In genomic region chr3:121483266-121484161, GRCm38 (mm10) we compare ENCODE assay signal across 13 mouse cellular contexts. TPM values are rescaled to one million over a fixed set of nuclear protein-coding genes. Genes with fewer than 3 reads are reported as not detected.
DNase-seq lines count a peak whose midpoint lies in the region; ATAC-seq lines count a peak whose summit lies in the region.
"Had no signal": no experiment of that assay in that cellular context is flagged by ENCODE, and none has a peak within 500 bp of the region (broad histone marks: within the 10 kb centered on the region; RNA-seq: fewer than 3 reads in every experiment).

No protein-coding gene starts in this region.

- H3K27ac ChIP-seq in lung, embryonic 15.5 days, result no peak overlapping the region
- peak overlapping the region; percentile 12 for H3K27ac ChIP-seq in hindbrain, embryonic 11.5 days (ENCODE audit: low read depth, low read length)
- no peak overlapping the region for H3K27ac ChIP-seq in midbrain, embryonic 16.5 days (ENCODE audit: low read length)
- H3K27ac ChIP-seq: stomach, embryonic 15.5 days had no signal

- no peaks in the 10 kb centered on the region for H3K9me3 ChIP-seq in lung, embryonic 15.5 days
- H3K9me3 ChIP-seq in hindbrain, embryonic 11.5 days (ENCODE audit: control insufficient read depth, low read length), result no peaks in the 10 kb centered on the region
- H3K9me3 ChIP-seq in midbrain, embryonic 16.5 days (replicated peaks; ENCODE audit: control insufficient read depth, low read length, poor library complexity, severe bottlenecking), result no peaks in the 10 kb centered on the region
- H3K9me3 ChIP-seq: stomach, embryonic 15.5 days had no signal

- H3K9ac ChIP-seq in lung, embryonic 15.5 days, result no peak overlapping the region
- H3K9ac ChIP-seq in hindbrain, embryonic 11.5 days (ENCODE audit: low read depth, low read length), result no peak overlapping the region
- H3K9ac ChIP-seq in midbrain, embryonic 16.5 days (ENCODE audit: low read depth, low read length), result 0 out of 2 replicates have a peak overlapping the region, but pooled peaks have one; percentile 8
- H3K9ac ChIP-seq: stomach, embryonic 15.5 days had no signal

- H3K4me2 ChIP-seq in lung, embryonic 15.5 days, result no peak overlapping the region; the same call in 1 of the 2 replicates
- no peak overlapping the region for H3K4me2 ChIP-seq in hindbrain, embryonic 11.5 days (replicated peaks; ENCODE audit: low read depth, low read length)
- peak overlapping the region; percentile 20; the same call in 1 of the 2 replicates for H3K4me2 ChIP-seq in midbrain, embryonic 16.5 days (ENCODE audit: low read length)
- H3K4me2 ChIP-seq: stomach, embryonic 15.5 days had no signal

- H3K27me3 ChIP-seq in lung, embryonic 15.5 days, result 0 out of 2 replicates have a peak, but pooled peaks cover 6% of the 10 kb centered on the region
- no peaks in the 10 kb centered on the region for H3K27me3 ChIP-seq in hindbrain, embryonic 11.5 days (ENCODE audit: control insufficient read depth, insufficient read depth, low read length)
- H3K27me3 ChIP-seq in midbrain, embryonic 16.5 days (ENCODE audit: control insufficient read depth, insufficient read depth, low read depth, low read length), result no peaks in the 10 kb centered on the region
- H3K27me3 ChIP-seq: stomach, embryonic 15.5 days had no signal

- H3K36me3 ChIP-seq in lung, embryonic 15.5 days, result no peaks in the 10 kb centered on the region
- no peaks in the 10 kb centered on the region for H3K36me3 ChIP-seq in hindbrain, embryonic 11.5 days (ENCODE audit: control insufficient read depth, insufficient read depth, low read length)
- H3K36me3 ChIP-seq in midbrain, embryonic 16.5 days (ENCODE audit: control insufficient read depth, insufficient read depth, low read length), result no peaks in the 10 kb centered on the region
- H3K36me3 ChIP-seq: stomach, embryonic 15.5 days had no signal

- intact Hi-C loops in gastrocnemius, postnatal 36 days (cut with DNase I), result no loop called here

- no peak overlapping the region for H3K4me3 ChIP-seq in lung, embryonic 15.5 days
- H3K4me3 ChIP-seq in hindbrain, embryonic 11.5 days (ENCODE audit: low read depth, low read length), result no peak overlapping the region
- no peak overlapping the region for H3K4me3 ChIP-seq in midbrain, embryonic 16.5 days (ENCODE audit: low read depth, low read length)
- H3K4me3 ChIP-seq: myocyte; stomach, embryonic 15.5 days had no signal

- 38% methylated on average over 25 of the region's 25 CpGs for WGBS in lung, embryonic 15.5 days
- 50% methylated on average over 25 of the region's 25 CpGs for WGBS in hindbrain, embryonic 11.5 days
- 35% methylated on average over 25 of the region's 25 CpGs for WGBS in midbrain, embryonic 16.5 days

- DNase-seq in embryo, embryonic 10 days (ENCODE audit: low spot score), result peak; percentile 49
- no peak for DNase-seq in embryo, embryonic 9.5 days (ENCODE audit: extremely low spot score)
- DNase-seq in lung, postnatal 36 days, result no peak
- DNase-seq in hindbrain, embryonic 11.5 days (ENCODE audit: low spot score), result peak; percentile 59
- no peak for DNase-seq in gastrocnemius, postnatal 36 days
- DNase-seq in urinary bladder, adult 18-20 months (ENCODE audit: low spot score in 2 of 2), result no peak
- DNase-seq: cerebellum, adult 9-10 months; lung, adult 18-20 months had no signal

- 0 out of 2 replicates have a peak, but pooled peaks cover 5% of the 10 kb centered on the region for H3K4me1 ChIP-seq in lung, embryonic 15.5 days
- no peaks in the 10 kb centered on the region for H3K4me1 ChIP-seq in hindbrain, embryonic 11.5 days (replicated peaks; ENCODE audit: control insufficient read depth, insufficient read depth, low read length)
- H3K4me1 ChIP-seq in midbrain, embryonic 16.5 days (ENCODE audit: control insufficient read depth, insufficient read depth, low read length), result peaks cover 6% of the 10 kb centered on the region
- H3K4me1 ChIP-seq: stomach, embryonic 15.5 days had no signal

- 0 out of 2 replicates have a peak, but pooled peaks have one; percentile 35 for ATAC-seq in lung, embryonic 15.5 days (ENCODE audit: borderline replicate concordance, extremely low read depth, low FRiP score, low TSS enrichment)
- peak; percentile 81 for ATAC-seq in hindbrain, embryonic 11.5 days (ENCODE audit: low FRiP score)
- 0 out of 2 replicates have a peak, but pooled peaks have one; percentile 34 for ATAC-seq in midbrain, embryonic 16.5 days

RNA-seq across cellular contexts. Expression of gene Slc44a3, which starts 48.7 kb away (rescaled TPM):
- 15.3 and 16.5 TPM in 2 replicates for polyA plus RNA-seq in lung, embryonic 15.5 days (2015; fragmentation: Nextera tagmentation; extraction: Ambion mirVana)
- polyA plus RNA-seq in hindbrain, embryonic 11.5 days (2014; fragmentation: Nextera tagmentation; extraction: Ambion mirVana), result 0.86 and 1.6 TPM in 2 replicates
- polyA plus RNA-seq in midbrain, embryonic 16.5 days (2015; fragmentation: Nextera tagmentation; extraction: Ambion mirVana), result 1.3 and 1.4 TPM in 2 replicates
- total RNA-seq in gastrocnemius, postnatal 36 days (2021), result not detected
- total RNA-seq: layer of hippocampus, postnatal 14 days had no signal

RNA-seq across cellular contexts. Expression of gene Cnn3, which starts 57.2 kb away (rescaled TPM):
- polyA plus RNA-seq in lung, embryonic 15.5 days (2015; fragmentation: Nextera tagmentation; extraction: Ambion mirVana), result 627 and 632 TPM in 2 replicates
- polyA plus RNA-seq in hindbrain, embryonic 11.5 days (2014; fragmentation: Nextera tagmentation; extraction: Ambion mirVana), result 1,127 and 1,205 TPM in 2 replicates
- polyA plus RNA-seq in midbrain, embryonic 16.5 days (2015; fragmentation: Nextera tagmentation; extraction: Ambion mirVana), result 311 and 357 TPM in 2 replicates
- total RNA-seq in gastrocnemius, postnatal 36 days (2021), result 10 to 100 TPM; 19.5 to 22.7 TPM

Comparison
In these comparisons a context has a peak if more than half of its experiments do, and no peak if none do; other contexts are left out.
1. DNase-seq: peak in embryo, embryonic 10 days (single experiment) and hindbrain, embryonic 11.5 days (single experiment); none in embryo, embryonic 9.5 days (single experiment), lung, postnatal 36 days (single experiment), gastrocnemius, postnatal 36 days (0 of 2) and urinary bladder, adult 18-20 months (0 of 2).
2. Peak in every context shown above with its lines, with median percentiles within 50 percentile points of each other: ATAC-seq.